Mouse (Mus musculus): ENCODE results near the gene Cd4. TPM values are rescaled to one million over a fixed set of nuclear protein-coding genes. Genes with fewer than 3 reads are reported as not detected.

The Cd4 gene
- polyA plus RNA-seq, 1 experiment: 2.7 TPM

DNA sequence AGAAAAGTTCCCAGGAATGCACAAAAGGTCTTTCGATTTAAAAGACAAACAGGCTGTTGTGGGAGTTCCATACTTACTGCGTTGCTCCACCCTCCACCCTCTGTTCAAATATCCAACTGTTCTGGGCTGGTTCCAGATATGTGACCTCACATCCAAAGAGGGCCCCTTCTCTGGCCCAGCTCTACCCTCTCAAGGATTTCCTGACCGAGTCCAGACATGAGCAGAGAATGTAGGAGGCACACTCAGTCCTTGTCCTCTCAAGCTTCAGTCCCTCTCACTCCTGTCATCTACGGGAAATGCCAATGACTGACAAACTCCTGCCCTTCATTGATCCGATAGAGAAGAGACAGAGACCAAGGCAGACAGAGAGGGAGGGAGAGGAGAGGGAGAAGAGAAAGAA, 37.9 kb upstream of the Cd4 start:
- DNase-seq: peak; percentile 65
- 18% methylated on average over 5 of the region's 5 CpGs for WGBS
- Histone ChIP-seq H3K4me1 (ENCODE audit: control insufficient read depth, insufficient read depth, low read length) (peaks cover 13% of the 10 kb centered on the region; the same call in 1 of the 2 replicates), H3K4me3 (replicated peaks; ENCODE audit: extremely low read depth, low read depth, low read length) (peak overlapping the region; percentile 62)
- TF ChIP-seq POLR2A (IDR thresholded peaks at IDR 0.05; ENCODE audit: borderline replicate concordance, extremely low read depth, low read depth, low read length): 0 out of 2 replicates have a peak, but pooled peaks have one; percentile 20
- TF ChIP-seq CTCF (IDR thresholded peaks at IDR 0.05; ENCODE audit: insufficient read depth, low read length): no peak

DNA sequence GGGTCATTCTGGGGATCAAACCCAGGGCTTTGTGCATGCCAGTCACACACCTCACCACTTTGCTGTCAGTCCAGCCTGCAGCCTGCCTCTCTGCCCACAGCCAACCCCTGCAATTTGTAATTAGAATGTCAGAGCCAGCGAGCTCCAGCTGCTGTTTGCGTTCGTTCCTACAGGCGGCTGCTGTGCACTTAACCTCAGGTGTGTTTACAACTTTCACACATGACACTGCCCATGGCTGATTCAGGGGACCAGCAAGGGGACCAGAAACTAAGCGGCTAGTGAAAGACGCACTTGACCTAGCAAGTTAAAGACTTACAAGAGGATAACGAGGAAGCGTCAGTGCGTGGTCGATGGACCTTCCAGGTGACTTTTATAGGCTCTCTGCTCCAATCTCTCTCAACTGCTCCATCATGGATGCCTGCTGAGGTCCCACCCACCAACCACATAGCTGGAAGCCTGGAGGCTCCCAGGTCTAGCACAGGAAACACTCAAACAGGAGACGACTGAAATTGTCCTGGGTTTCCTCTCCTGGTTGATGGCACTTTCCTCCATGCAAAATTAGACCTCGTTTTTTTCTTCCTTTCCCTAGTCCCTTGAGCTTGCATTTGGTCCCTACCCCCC, 37.3 kb upstream of the Cd4 start:
- Histone ChIP-seq H3K4me3 (replicated peaks; ENCODE audit: extremely low read depth, low read depth, low read length) (peak overlapping the region; percentile 62), H3K4me1 (ENCODE audit: control insufficient read depth, insufficient read depth, low read length) (peaks cover 17% of the 10 kb centered on the region)
- TF ChIP-seq POLR2A (IDR thresholded peaks at IDR 0.05; ENCODE audit: borderline replicate concordance, extremely low read depth, low read depth, low read length) (0 out of 2 replicates have a peak, but pooled peaks have one; percentile 10), CTCF (IDR thresholded peaks at IDR 0.05; ENCODE audit: insufficient read depth, low read length) (no peak)
- 34% methylated on average over 12 of the region's 12 CpGs for WGBS
- DNase-seq: no peak

- H3K4me1 ChIP-seq (ENCODE audit: control insufficient read depth, insufficient read depth, low read length): peaks cover 17% of the 10 kb centered on the region
- TF ChIP-seq POLR2A (IDR thresholded peaks at IDR 0.05; ENCODE audit: borderline replicate concordance, extremely low read depth, low read depth, low read length) (no peak), CTCF (IDR thresholded peaks at IDR 0.05; ENCODE audit: insufficient read depth, low read length) (no peak)
- 41% methylated on average over 4 of the region's 4 CpGs for WGBS
- DNase-seq: no peak
- H3K4me3 ChIP-seq (replicated peaks; ENCODE audit: extremely low read depth, low read depth, low read length): no peak overlapping the region
Observed at GRCm38 (mm10) chr6:124921539-124921938, 33.5 kb upstream of the Cd4 start.

DNA sequence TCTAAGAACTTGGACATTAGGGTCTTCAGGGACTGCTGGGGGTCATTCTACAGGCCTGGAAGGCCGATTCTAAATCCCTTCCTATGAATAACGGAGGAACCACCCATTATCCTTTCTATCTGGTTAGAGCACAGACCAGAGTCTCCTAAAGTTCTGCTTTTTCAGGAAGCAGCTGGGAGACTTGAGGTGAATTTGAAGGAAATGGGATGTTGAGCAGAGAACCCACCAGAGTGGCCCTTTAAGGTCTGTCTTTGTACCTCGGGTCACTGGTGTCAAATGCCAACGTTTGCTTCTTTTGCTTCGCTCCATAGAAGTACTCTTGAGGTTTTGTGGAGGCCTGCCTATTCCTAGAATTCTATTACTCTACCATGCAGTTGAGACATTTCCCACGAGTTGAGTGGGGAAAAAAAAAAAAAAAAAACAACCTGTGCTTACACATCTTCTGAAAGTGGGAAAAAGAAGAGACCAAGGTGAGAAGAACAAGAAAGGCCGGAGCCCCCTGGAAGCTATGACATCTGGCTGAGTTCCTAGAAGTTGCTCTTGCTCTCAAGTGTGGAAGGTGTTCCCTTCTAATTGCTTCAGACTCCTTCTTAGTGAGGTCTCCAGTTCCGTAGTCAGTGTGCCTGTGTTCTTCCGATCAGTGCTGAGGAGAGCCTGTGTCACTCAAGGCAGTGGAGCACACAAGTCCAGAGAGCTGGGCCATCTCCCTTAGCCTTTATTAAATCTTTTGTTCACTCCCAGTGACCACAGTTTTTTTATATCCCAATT, 32.5 kb upstream of the Cd4 start:
- no peak for DNase-seq
- H3K4me3 ChIP-seq (replicated peaks; ENCODE audit: extremely low read depth, low read depth, low read length): no peak overlapping the region
- 28% methylated on average over 9 of the region's 9 CpGs for WGBS
- TF ChIP-seq CTCF (IDR thresholded peaks at IDR 0.05; ENCODE audit: insufficient read depth, low read length): no peak
- no peak for TF ChIP-seq POLR2A (IDR thresholded peaks at IDR 0.05; ENCODE audit: borderline replicate concordance, extremely low read depth, low read depth, low read length)
- H3K4me1 ChIP-seq (ENCODE audit: control insufficient read depth, insufficient read depth, low read length): peaks cover 22% of the 10 kb centered on the region

DNA sequence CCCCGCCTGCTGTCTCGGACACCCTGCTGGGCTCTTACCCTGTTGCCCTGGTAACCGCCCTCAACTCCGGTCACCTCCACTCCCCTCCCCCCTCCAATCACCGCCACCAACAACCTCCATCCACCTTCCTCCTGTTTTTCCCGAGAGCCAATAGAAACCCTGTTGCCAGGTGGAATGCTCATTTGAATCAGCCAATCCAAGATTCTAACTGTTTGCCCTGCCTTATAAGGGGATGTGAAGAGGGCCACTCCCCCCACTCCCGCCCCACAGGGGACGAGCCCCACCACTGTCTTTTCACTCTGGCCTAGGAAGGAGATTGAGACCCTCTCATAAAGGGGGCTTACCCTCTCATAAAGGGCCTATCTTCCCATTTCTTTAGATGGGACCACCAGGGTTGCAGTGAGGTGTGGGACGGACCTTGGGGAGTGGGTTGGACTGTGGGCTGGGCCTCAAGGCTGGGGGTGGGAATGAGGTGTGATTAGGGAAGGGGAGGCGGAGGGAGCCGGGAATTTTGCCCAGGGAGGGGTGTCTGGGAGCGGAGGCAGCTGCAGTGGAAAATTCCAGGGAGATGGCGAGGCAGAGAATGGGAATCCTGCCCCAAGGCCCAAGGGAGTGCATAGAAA, 31.8 kb upstream of the Cd4 start, which contains the start of gene Ptms:
TSS of gene Ptms (minus strand) at position 409 of the 623 bp plus-strand sequence.
- Histone ChIP-seq H3K4me3 (replicated peaks; ENCODE audit: extremely low read depth, low read depth, low read length) (peak within 1 kb of the TSS; percentile 91), H3K4me1 (ENCODE audit: control insufficient read depth, insufficient read depth, low read length) (peaks cover 19% of the 10 kb centered on the region)
- peak; percentile 91 for DNase-seq
- 7% methylated on average over 13 of the region's 13 CpGs for WGBS
- TF ChIP-seq POLR2A (IDR thresholded peaks at IDR 0.05; ENCODE audit: borderline replicate concordance, extremely low read depth, low read depth, low read length) (peak; percentile 43; the same call in 1 of the 2 replicates), CTCF (IDR thresholded peaks at IDR 0.05; ENCODE audit: insufficient read depth, low read length) (no peak)

DNA sequence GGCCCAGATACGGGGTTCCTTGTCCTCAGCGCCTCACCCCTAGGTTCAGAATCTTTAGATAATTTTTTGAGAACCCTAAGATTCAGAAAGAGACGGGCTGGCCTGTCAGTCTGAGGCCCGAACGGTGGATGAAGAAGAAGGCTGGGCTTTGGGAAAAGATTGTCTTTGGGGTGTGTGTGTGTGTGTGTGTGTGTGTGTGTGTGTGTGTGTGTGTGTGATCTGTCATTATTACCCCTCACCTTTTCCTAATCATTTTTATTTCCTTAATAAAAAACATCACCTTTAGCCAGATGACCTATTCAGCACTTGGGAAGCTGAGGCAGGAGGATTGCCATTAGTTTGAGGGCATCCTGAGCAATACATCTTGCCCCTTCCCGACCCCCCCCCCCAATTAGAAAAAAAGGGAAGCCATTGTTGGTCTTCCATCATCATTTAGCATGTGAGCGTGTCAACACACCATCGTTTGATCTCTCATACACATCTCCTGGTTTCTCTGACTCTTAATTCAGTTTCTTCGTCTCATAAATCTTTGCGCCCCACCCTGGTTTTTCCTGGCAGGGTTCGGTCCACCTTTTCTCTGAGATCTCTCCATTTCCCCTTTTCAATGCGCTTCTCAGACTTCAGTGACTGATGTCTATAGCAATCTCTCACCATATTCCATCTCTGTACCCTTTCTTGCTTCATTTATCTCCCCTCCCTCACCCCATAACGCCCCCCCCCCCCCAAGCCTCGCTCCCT, 31.0 kb upstream of the Cd4 start:
- no peak for TF ChIP-seq POLR2A (IDR thresholded peaks at IDR 0.05; ENCODE audit: borderline replicate concordance, extremely low read depth, low read depth, low read length)
- TF ChIP-seq CTCF (IDR thresholded peaks at IDR 0.05; ENCODE audit: insufficient read depth, low read length): no peak
- H3K4me1 ChIP-seq (ENCODE audit: control insufficient read depth, insufficient read depth, low read length): peaks cover 19% of the 10 kb centered on the region
- H3K4me3 ChIP-seq (replicated peaks; ENCODE audit: extremely low read depth, low read depth, low read length): peak overlapping the region; percentile 51
- 20% methylated on average over 14 of the region's 14 CpGs for WGBS
- DNase-seq: no peak

- Histone ChIP-seq H3K4me3 (replicated peaks; ENCODE audit: extremely low read depth, low read depth, low read length) (peak overlapping the region; percentile 79), H3K4me1 (ENCODE audit: control insufficient read depth, insufficient read depth, low read length) (peaks cover 19% of the 10 kb centered on the region)
- DNase-seq: no peak
- 11% methylated on average over 7 of the region's 7 CpGs for WGBS
- TF ChIP-seq CTCF (IDR thresholded peaks at IDR 0.05; ENCODE audit: insufficient read depth, low read length) (no peak), POLR2A (IDR thresholded peaks at IDR 0.05; ENCODE audit: borderline replicate concordance, extremely low read depth, low read depth, low read length) (no peak)
Observed at GRCm38 (mm10) chr6:124918331-124918690, 30.3 kb upstream of the Cd4 start.

DNA sequence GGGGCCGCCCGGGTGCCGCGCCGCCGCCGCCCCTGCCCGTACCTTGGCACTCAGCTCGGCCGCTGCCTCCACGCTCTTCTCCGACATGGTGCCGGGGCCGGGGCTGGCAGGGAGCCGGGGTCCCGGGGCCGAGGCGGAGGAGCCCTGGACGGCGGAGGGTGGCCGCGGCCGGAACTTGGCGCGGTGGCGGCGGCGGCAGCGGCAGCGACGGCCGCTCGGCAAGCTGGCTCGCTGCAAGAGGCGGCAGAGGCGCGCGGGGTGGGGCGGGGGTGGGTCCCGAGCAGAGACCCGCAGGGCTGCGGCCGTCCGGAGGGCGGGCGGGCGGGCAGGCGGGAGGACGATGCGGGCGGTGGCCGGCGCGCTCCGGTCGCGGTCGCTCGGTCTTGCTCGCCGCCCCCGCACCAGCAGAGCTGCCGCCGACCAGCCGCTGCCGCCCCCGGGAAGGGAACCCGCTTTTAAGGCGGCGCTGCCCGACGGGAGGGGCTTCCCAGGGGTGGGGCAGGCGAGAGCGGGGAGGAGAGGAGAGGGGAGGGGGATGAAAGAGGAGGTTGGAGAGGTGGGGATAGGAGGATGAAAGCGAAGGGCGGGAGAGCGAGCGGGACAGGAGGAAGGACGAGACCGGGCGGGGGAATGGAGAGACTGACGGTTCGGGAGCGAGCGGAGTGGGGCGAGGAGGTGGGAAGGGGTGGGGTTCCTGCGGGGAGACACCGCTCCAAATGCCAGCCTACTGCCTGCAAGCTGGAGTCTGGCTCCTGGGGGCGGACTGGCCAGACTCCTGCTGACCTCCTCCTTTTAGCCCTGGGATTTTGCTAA, 29.7 kb upstream of the Cd4 start:
- DNase-seq: peak; percentile 93
- WGBS: 1% methylated on average over 58 of the region's 89 CpGs

More for the DNA sequence above, 29.7 kb upstream of the Cd4 start:
- H3K4me1 ChIP-seq (ENCODE audit: control insufficient read depth, insufficient read depth, low read length): peaks cover 19% of the 10 kb centered on the region
- TF ChIP-seq POLR2A (IDR thresholded peaks at IDR 0.05; ENCODE audit: borderline replicate concordance, extremely low read depth, low read depth, low read length) (peak; percentile 73; the same call in 1 of the 2 replicates), CTCF (IDR thresholded peaks at IDR 0.05; ENCODE audit: insufficient read depth, low read length) (no peak)
- H3K4me3 ChIP-seq (replicated peaks; ENCODE audit: extremely low read depth, low read depth, low read length): peak overlapping the region; percentile 79

All from lung, adult 2 months (tissue).